Mouse (Mus musculus) CD4-positive, CD25-positive, alpha-beta regulatory T cell, adult 9 weeks (primary cell): ENCODE measurements around the gene Olfr444. TPM values are rescaled to one million over a fixed set of nuclear protein-coding genes. Genes with fewer than 3 reads are reported as not detected.

Experiments used
- polyA plus RNA-seq: library from polyadenylated mRNA; unstranded; fragments of 100-300 nt; shearing (Covaris generic); gene quantifications from one replicate; pipeline ENCODE4 v1.2.1, GENCODE M21; 2017

Gene Olfr444
- not detected for polyA plus RNA-seq

GRCm38 (mm10) chr6:42948767-42949166, at the start of gene Olfr444:
Gene Olfr444, plus strand, starts transcription at chr6:42949067.

GRCm38 (mm10) chr6:42908578-42908977, 40.3 kb upstream of the Olfr444 start, which contains the start of gene Olfr447:
Gene Olfr447, plus strand, starts transcription at chr6:42908878.

GRCm38 (mm10) chr6:42921077-42921476, 27.8 kb upstream of the Olfr444 start, which contains the start of gene Olfr446:
Gene Olfr446, plus strand, starts transcription at chr6:42921377.

Other genes with a start within 250 kb of the Olfr444 start
- gene Tcaf1, start 239.0 kb upstream of the Olfr444 start, polyA plus RNA-seq: 0.10 TPM
- not detected for gene Olfr453, start 209.7 kb upstream of the Olfr444 start, polyA plus RNA-seq
- gene Olfr38, start 192.7 kb upstream of the Olfr444 start, polyA plus RNA-seq: not detected
- gene Olfr452, start 164.0 kb upstream of the Olfr444 start, polyA plus RNA-seq: not detected
- gene Olfr450, start 137.1 kb upstream of the Olfr444 start, polyA plus RNA-seq: not detected
- gene Olfr449, start 114.7 kb upstream of the Olfr444 start, polyA plus RNA-seq: not detected
- gene Olfr448, start 58.6 kb upstream of the Olfr444 start, polyA plus RNA-seq: not detected
- gene Olfr447, start 40.2 kb upstream of the Olfr444 start, polyA plus RNA-seq: not detected
- not detected for gene Olfr446, start 27.7 kb upstream of the Olfr444 start, polyA plus RNA-seq
- gene Olfr441, start 157.3 kb downstream of the Olfr444 start, polyA plus RNA-seq: not detected
- gene Olfr237-ps1, start 197.5 kb downstream of the Olfr444 start, polyA plus RNA-seq: not detected
- gene Olfr437, start 214.2 kb downstream of the Olfr444 start, polyA plus RNA-seq: not detected
- gene Olfr13, start 223.1 kb downstream of the Olfr444 start, polyA plus RNA-seq: not detected
- gene Olfr435, start 248.1 kb downstream of the Olfr444 start, polyA plus RNA-seq: not detected